Mouse (Mus musculus) left cerebral cortex, postnatal 25 days (tissue): Measurements from ENCODE around the gene Col16a1. TPM values are rescaled to one million over a fixed set of nuclear protein-coding genes. Genes with fewer than 3 reads are reported as not detected.

ENCODE experiments used
- DNase-seq, 2 experiments: peaks; one replicate each; pipeline ENCODE4 v3.0.0; 2022; ENCODE audit warnings: low spot score in 2 of 2, mixed read lengths in 1 of 2
- intact Hi-C: fragments of 180-260 bp; cut with DNase I; formaldehyde crosslinking; loops from one replicate; pipeline ENCODE4 v1.15.1; 2025
- total RNA-seq, 2 experiments: library from RNA; stranded (reverse); gene quantifications; 2 replicates each; pipeline ENCODE4 v1.2.3; 2021

The Col16a1 gene
- total RNA-seq, result 10 to 100 TPM; 15.1 to 15.7 TPM

GRCm38 (mm10) chr4:130047331-130048202 lies at the start of gene Col16a1:
Gene Col16a1 (plus strand): TSS chr4:130047840.
- intact Hi-C loops, result no loop called here
- DNase-seq, result peak; percentile 59 to 73

- peak in 1 of 2 experiments; percentile 91 for DNase-seq
- intact Hi-C loops, result no loop called here
These were observed 49.5 kb upstream of the Col16a1 start for GRCm38 (mm10) chr4:129998124-129998523.

GRCm38 (mm10) chr4:130001710-130002109 lies 45.9 kb upstream of the Col16a1 start:
- DNase-seq, result no peak
- intact Hi-C loops, result no loop called here

- intact Hi-C loops, result no loop called here
- DNase-seq, result peak in 1 of 2 experiments; percentile 82
These were observed 45.5 kb upstream of the Col16a1 start for GRCm38 (mm10) chr4:130002157-130002556.

- DNase-seq, result peak in 1 of 2 experiments; percentile 71
- intact Hi-C loops, result no loop called here
These were observed 42.0 kb upstream of the Col16a1 start for GRCm38 (mm10) chr4:130005593-130005992.

GRCm38 (mm10) chr4:130006533-130006932 lies 41.1 kb upstream of the Col16a1 start:
- no peak for DNase-seq
- intact Hi-C loops, result no loop called here

- DNase-seq, result no peak
These were observed 38.6 kb upstream of the Col16a1 start for GRCm38 (mm10) chr4:130009043-130009442.

GRCm38 (mm10) chr4:130010723-130011122 lies 36.9 kb upstream of the Col16a1 start:
- intact Hi-C loops, result no loop called here
- no peak for DNase-seq

More at GRCm38 (mm10) chr4:130009043-130009442, 38.6 kb upstream of the Col16a1 start:
- intact Hi-C loops, result no loop called here

GRCm38 (mm10) chr4:130012234-130012633 lies 35.4 kb upstream of the Col16a1 start:
- DNase-seq, result no peak
- intact Hi-C loops, result no loop called here

- intact Hi-C loops, result loop anchor here (1.0 kb wide), 1 partner anchor 29 kb away; the partner anchor contains the start of gene Adgrb2
- peak; percentile 81 to 93 for DNase-seq
These were observed 34.5 kb upstream of the Col16a1 start for GRCm38 (mm10) chr4:130013111-130013510.

- intact Hi-C loops, result no loop called here
- no peak for DNase-seq
These were observed 31.6 kb upstream of the Col16a1 start for GRCm38 (mm10) chr4:130016010-130016409.

- no peak for DNase-seq
- intact Hi-C loops, result no loop called here
These were observed 30.5 kb upstream of the Col16a1 start for GRCm38 (mm10) chr4:130017036-130017674.

- DNase-seq, result no peak
- intact Hi-C loops, result loop anchor here (2.0 kb wide), 1 partner anchor 28 kb away; no protein-coding TSS in a partner anchor
These were observed 24.7 kb upstream of the Col16a1 start for GRCm38 (mm10) chr4:130022952-130023351.

GRCm38 (mm10) chr4:130023511-130024231 lies 24.0 kb upstream of the Col16a1 start:
- intact Hi-C loops, result loop anchor here (2.0 kb wide), 1 partner anchor 29 kb away; no protein-coding TSS in a partner anchor
- peak; percentile 49 to 83 for DNase-seq

- DNase-seq, result no peak
- intact Hi-C loops, result no loop called here
These were observed 22.1 kb upstream of the Col16a1 start for GRCm38 (mm10) chr4:130025544-130025943.

- DNase-seq, result no peak
- intact Hi-C loops, result no loop called here
These were observed 16.5 kb upstream of the Col16a1 start for GRCm38 (mm10) chr4:130031146-130031545.

- intact Hi-C loops, result no loop called here
- no peak for DNase-seq
These were observed 14.1 kb upstream of the Col16a1 start for GRCm38 (mm10) chr4:130033496-130033895.

- peak; percentile 49 to 61 for DNase-seq
- intact Hi-C loops, result loop anchor here (1.0 kb wide), 1 partner anchor 52 kb away; no protein-coding TSS in a partner anchor
These were observed 11.5 kb upstream of the Col16a1 start for GRCm38 (mm10) chr4:130036112-130036511.

- peak; percentile 60 to 93 for DNase-seq
- intact Hi-C loops, result loop anchor here (1.0 kb wide), 1 partner anchor 52 kb away; no protein-coding TSS in a partner anchor
These were observed 10.9 kb upstream of the Col16a1 start for GRCm38 (mm10) chr4:130036573-130037401.
